Mouse (Mus musculus): Measurements from ENCODE around the gene Ric8b. TPM values are rescaled to one million over a fixed set of nuclear protein-coding genes. Genes with fewer than 3 reads are reported as not detected.
A peak's percentile ranks its signal among the peaks of the same experiment; 100 is the strongest.

The Ric8b gene
- total RNA-seq (2021) = 10 to 100 TPM; 19.9 to 21.2 TPM

DNA sequence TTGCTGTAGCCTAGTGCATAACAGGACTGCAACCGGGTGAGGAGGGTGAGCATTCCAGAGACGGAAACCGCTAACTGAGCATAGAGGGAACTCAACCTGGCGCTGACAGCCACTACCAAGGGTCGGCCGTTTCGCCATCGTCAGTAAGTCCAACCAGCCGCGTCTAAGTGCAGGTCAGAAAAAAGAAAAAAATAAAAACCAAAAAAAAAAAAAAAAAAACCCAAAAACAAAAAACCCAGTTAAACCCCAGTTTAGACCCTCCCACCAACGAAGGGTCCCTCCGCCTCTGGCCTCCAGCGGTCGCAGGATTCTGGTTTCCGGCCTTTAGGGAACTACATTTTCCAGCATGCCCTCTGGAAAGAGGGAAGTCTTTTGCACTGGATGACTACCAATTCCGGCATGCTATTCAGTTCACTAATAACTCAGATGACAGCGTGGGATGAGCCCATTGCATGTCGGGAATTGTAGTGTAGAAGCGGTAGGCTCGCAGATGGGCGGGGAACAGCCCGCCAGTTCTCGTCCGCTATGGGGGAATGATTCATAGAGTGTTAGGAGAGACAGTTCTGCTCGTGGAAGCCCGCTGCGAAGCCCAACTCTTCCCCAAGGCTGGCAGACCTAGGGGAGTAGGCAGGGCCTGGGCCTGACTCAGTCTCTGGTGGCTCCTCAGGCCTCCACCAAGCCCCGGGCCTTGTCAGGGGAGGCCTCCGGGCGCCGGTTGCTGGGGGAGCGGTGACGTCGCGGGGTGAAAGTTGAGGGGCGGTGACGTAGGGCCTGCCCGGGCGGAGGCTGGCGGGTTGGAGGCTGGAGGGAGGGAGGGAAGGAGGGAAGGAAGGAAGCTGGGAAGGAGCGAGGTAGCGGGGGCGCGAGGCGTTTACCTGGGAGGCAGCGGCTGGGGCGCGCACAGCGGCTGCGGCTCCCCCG lies at the start of gene Ric8b:
Gene Ric8b (plus strand): TSS at position 807 of the 921 bp plus-strand sequence.
- DNase-seq = peak; percentile 96

- no peak for DNase-seq
Measured at GRCm38 (mm10) chr10:84871285-84871684, 46.1 kb upstream of the Ric8b start.

- no peak for DNase-seq
Measured at GRCm38 (mm10) chr10:84871921-84872320, 45.5 kb upstream of the Ric8b start.

- no peak for DNase-seq
Measured at GRCm38 (mm10) chr10:84879823-84880571, 37.4 kb upstream of the Ric8b start.

GRCm38 (mm10) chr10:84882528-84882927 lies 34.9 kb upstream of the Ric8b start:
- no peak for DNase-seq

DNA sequence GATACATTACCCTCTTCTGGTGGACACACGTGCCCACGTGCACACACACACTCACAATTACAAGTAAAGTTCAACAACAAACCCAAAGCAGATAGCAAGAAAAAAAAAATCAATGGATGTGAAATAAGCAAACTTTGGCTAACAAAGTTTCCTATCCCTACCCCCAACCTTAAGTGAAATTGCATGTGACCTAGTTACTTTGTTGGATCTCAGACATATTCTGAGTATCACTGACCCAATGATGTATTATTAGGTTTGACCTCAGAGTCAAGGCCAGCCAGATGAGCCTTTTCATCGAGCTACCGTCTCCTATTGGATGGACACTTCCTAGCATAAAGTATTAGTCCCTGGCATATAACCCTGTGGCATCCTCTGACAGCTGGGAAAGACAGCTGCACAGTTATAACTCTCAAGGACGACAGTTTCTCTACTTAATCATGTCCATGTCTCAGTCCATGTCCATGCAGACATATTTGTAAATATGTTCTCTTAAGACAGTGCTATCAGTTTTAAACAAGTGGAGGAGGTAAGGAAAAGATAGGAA lies 32.0 kb upstream of the Ric8b start:
- no peak for DNase-seq

DNA sequence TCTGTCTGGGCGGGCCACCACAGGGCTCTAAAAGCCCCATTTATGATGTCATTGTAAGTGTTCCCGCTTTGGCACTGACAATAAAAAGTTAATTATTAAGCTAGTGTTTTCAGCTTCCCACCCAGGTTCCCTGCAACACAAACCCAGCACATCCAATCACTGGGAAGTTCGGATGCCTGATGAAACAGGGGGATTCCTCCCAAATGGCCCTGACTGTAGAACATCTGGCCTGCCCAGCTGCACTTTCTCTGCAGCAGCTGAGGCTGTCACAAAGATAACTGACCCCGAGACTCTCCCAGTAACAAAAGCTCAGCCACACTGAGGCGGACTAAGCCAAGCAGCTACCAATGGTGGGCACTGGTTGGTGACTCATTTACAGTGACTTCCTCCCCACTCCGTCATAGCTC lies 31.2 kb upstream of the Ric8b start:
- peak; percentile 41 for DNase-seq

DNA sequence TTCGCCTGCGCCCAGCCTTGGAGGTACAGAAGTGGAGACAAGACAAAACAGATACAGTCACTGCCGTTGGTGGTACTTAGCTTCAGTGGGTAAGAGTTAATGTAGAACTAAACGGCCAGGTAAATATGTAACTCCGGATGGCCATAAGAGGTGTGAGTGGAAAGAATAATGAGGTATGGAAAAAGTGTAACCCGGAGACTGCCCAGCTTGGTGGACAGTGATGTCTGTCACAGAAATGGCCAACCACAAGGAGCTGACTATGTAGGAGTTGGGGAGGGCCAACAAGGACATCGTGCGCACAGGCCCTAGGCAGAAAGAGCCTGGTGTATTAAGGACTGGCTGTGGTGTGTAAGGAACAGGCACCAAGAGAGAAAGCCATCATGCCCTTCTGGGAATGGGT lies 30.6 kb upstream of the Ric8b start:
- no peak for DNase-seq

GRCm38 (mm10) chr10:84889096-84889846 lies 28.1 kb upstream of the Ric8b start:
- DNase-seq = no peak

DNA sequence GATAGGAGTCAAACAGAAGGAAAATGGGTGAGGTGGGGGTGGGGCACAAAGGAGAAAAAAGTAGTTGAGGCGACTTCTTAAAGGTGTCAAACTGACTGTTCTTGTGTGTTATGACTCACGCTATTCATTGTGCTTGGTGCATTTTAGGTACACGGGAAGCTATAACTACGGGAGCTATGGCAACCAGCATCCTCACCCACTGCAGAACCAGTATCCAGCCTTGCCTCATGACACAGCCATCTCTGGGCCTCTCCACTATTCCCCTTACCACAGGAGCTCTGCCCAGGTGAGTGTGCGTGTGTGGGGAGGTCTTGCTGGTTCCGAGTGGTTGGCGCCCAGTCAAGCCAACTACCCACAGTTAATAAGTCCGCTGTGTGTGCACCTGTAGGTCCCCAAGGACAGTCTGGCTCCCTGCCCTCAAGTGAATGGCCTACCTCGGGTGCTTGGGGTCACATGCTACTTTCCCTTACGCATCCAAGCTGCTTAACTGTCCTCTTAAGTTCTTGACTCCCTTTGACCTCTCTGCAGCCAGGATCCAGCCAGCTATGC lies 21.5 kb upstream of the Ric8b start:
- no peak for DNase-seq

DNA sequence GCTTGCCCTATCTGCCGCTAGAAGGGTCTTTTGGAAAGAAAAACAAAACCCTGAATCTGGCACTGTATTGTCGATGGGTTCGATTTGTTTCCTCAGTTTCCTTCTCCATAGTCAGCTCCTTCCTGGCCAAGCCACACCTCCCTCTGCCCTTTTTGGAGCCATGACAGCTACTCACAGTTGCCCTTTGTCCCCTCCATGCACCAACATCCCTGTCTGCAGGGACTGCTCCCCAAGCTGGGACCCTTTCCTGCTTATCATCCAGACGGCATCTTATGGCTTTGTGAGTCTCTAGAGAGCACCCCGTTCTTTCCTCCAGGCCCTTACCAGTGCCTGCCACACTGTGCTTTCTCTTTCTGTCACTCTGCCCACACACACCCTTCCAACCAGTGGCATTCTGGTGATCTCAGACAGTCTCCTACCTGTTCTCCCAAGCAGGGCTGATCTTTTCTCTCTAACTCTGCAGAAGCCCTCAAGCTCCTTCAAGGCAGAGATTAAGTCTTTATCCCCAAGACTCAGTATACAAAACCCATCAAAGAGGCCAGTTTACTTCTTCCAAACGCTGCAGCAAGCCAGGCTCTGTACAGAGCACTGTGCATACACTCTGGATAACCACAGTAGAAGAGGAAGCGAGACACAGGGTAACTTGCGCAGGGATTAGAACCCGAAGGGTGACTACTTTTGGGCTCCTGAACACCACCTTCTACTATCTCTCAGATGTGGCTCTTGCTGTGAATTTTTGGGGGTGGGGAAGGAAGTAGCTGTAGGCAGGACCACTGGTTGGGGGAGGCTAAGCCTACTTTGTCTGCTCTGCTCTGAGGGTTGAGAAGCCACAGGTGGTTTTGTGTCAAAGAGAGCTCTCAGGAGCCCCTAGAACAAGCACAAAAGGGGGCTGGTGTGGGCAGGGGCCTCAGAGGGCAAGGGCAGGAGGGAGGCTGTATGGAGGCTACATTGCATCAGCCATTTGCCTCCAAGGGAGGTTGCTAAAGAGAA lies 20.2 kb upstream of the Ric8b start:
- DNase-seq = no peak

DNA sequence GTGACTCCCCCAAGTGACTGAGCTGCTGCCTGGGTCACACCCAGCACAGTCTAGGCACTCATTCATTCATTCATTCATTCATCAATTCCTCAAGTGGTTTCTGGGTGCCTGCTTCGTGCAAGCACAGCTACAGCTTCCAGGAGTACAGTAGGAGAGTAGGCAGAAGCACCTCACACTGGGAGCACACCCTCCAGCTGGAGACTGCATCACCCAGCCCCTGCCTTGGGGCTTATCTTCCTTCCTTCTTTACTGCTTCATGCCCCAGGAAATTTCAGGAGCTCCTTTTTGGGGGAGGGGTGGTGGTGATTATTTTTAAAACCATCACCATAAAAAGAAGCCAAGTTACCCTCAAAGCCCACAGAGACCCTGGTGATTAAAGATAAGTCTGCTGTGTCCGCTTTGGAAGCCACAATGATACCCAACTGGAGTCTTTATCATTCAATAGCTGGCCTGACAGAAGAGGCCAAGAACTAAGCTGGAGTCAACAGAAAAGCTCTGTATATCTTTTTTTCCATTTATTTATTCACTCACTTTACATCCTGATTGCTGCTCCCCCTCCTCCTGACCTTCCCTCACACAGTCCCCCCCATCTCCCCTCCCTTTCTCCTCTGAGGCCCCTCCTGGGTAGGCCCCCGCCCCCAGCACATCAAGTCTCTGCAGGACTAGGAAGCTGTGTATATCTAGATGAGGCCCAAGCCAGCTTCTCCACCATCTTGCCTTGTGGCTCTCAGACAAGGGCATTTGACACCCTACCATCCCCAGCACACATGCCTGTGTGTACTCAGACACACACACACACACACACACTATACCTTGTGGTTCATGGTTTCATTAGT lies 19.1 kb upstream of the Ric8b start:
- DNase-seq = no peak

GRCm38 (mm10) chr10:84901676-84902075 lies 15.7 kb upstream of the Ric8b start:
- DNase-seq = no peak

DNA sequence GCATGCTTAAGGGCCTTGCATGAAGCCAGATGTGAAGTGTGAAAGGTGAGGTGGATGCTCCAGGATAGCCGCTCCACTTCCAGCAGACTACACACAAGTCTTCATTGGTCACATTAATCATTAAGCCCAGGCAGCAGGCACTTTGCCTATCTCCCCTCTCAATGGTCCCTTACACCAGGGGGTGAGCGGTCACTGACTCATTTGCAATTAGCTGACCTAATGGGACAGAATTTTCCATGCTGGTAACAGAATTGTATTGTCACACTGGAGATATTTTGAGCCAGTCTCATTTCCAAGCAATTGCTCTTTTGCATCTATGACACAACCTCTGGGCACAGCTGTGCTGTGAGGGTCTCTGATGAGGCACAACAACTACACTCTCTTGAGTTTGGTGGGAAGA lies 15.2 kb upstream of the Ric8b start:
- DNase-seq = no peak

DNA sequence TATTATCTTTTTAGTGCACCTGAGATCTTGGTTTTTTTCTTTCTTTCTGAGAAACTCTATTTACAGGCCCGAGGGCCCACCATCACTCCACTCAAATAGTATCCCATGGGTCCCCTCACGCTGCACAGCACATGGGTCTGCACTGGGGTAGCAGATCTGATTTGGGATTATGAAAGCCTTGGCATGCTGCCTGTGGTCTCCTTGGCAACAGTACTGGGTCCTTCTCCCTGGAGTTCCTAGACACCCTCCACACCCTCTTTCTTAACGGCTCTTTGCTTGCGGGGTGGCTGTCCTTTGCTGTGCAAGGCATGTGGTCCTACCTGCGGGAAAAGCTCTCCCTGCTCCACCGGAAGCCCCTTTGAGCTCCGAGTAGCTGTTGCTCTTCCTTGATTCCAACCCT lies 14.1 kb upstream of the Ric8b start:
- no peak for DNase-seq

- no peak for DNase-seq
Measured at GRCm38 (mm10) chr10:84903742-84904141, 13.7 kb upstream of the Ric8b start.

DNA sequence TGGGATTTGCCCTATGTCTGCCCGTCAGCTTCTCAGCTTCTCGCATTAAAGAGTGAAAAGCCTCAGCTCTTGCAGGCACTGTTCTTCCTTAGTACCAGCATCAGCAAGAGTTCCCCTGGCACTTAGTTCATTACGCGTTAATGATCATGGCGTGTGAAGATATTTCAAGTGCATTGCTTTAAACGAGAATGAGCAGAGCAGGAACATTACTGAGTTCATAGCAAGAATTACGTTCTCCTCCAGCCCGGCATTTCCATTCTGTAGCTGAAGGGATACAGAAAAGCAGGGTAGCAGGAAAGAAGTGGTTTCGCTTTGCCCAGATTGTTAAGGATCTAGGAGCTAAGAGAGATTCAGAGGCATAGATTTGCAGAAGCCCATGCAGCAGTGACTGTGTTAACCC lies 10.5 kb upstream of the Ric8b start:
- no peak for DNase-seq

- DNase-seq = no peak
Measured at GRCm38 (mm10) chr10:84908006-84908405, 9.4 kb upstream of the Ric8b start.

DNA sequence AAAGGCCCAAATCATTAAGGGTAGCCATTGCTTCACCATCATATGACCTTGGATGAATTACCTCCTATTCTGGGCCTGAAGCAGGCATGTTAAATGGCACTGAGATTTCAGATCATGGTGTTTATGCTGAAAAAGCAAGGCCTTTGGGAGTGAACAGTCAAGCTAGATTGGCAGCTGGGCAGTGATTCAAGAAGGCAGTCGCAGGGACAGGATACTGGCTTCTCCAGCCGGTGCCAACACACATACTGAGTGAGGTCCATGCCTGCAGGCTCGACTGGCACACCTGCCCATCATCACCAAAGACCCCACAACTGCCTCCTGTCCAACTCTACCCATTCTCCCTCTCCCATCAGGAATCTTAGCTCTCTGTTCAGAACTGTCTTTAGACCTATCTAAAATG lies 8.9 kb upstream of the Ric8b start:
- DNase-seq = no peak
